Mouse (Mus musculus) ES-E14 (cell line): ENCODE data around the gene Lmod3. TPM values are rescaled to one million over a fixed set of nuclear protein-coding genes. Genes with fewer than 3 reads are reported as not detected.

Experiments used
- DNase-seq: peaks from one replicate; pipeline ENCODE4 v3.0.0-alpha.2; 2013; ENCODE audit warnings: low read depth, low spot score
- H3K27ac ChIP-seq: 2 replicates; pipeline ENCODE4 v1.5.1; 2012; ENCODE audit warnings: low read depth, mild to moderate bottlenecking, low read length, moderate library complexity, mixed read lengths; ENCODE audit not compliant: poor library complexity, insufficient read depth, severe bottlenecking
- H3K36me3 ChIP-seq: 2 replicates; pipeline ENCODE4 v1.6.1; 2012; ENCODE audit warnings: mild to moderate bottlenecking, low read length, moderate library complexity, mixed read lengths; ENCODE audit not compliant: control insufficient read depth, poor library complexity, insufficient read depth, severe bottlenecking
- H3K4me1 ChIP-seq, 2 experiments: fragments of 150-350 bp in 1 of 2; sonication (generic) in 1 of 2; 2 replicates each; pipeline ENCODE4 v1.6.1; 2012; ENCODE audit warnings: low read length in 2 of 2, mild to moderate bottlenecking in 1 of 2, mixed read lengths in 1 of 2; ENCODE audit not compliant: control insufficient read depth in 2 of 2, insufficient read depth in 2 of 2, poor library complexity in 1 of 2
- H3K4me3 ChIP-seq, 2 experiments: fragments of 150-350 bp in 1 of 2; sonication (generic) in 1 of 2; 2 replicates each; pipeline ENCODE4 v1.5.1; 2012; ENCODE audit warnings: low read length in 2 of 2, low read depth in 1 of 2, mild to moderate bottlenecking in 1 of 2, mixed read lengths in 1 of 2; ENCODE audit not compliant: insufficient read depth in 1 of 2, poor library complexity in 1 of 2, severe bottlenecking in 1 of 2
- H3K9ac ChIP-seq: 2 replicates; pipeline ENCODE4 v1.6.1; 2012; ENCODE audit warnings: low read depth, mild to moderate bottlenecking, low read length, mixed read lengths; ENCODE audit not compliant: poor library complexity, insufficient read depth, severe bottlenecking
- H3K9me3 ChIP-seq: fragments of 150-350 bp; sonication (generic); 2 replicates; pipeline ENCODE4 v1.6.1; 2012; ENCODE audit warnings: low read depth, mild to moderate bottlenecking, low read length; ENCODE audit not compliant: control insufficient read depth, insufficient read depth
- CHD2 ChIP-seq: IDR thresholded peaks from 2 replicates; pipeline ENCODE4 v1.6.1; 2014; ENCODE audit warnings: mild to moderate bottlenecking, low read depth, low read length, inconsistent platforms
- HCFC1 ChIP-seq: IDR thresholded peaks from 2 replicates; pipeline ENCODE4 v1.6.1; 2012; ENCODE audit warnings: low read length, inconsistent platforms, borderline replicate concordance; ENCODE audit not compliant: insufficient read depth
- MAFK ChIP-seq: IDR thresholded peaks from 2 replicates; pipeline ENCODE4 v1.6.1; 2014; ENCODE audit warnings: mild to moderate bottlenecking, low read depth, low read length, inconsistent platforms; ENCODE audit not compliant: insufficient read depth
- ZC3H11A ChIP-seq: IDR thresholded peaks from 2 replicates; pipeline ENCODE4 v1.6.1; 2012; ENCODE audit warnings: low read depth, mild to moderate bottlenecking, inconsistent platforms, low read length, borderline replicate concordance
- ZNF384 ChIP-seq: IDR thresholded peaks from 2 replicates; pipeline ENCODE4 v1.6.1; 2012; ENCODE audit warnings: low read depth, low read length, inconsistent platforms
- in situ Hi-C, 2 experiments: fragments of 600-800 bp; cut with MboI; formaldehyde crosslinking; loops; one replicate each; pipeline ENCODE4 v1.15.1; 2025; ENCODE audit warnings: low sequenced_read_pairs in 2 of 2, inconsistent platforms in 1 of 2; ENCODE audit not compliant: unreplicated experiment in 2 of 2
- total RNA-seq: library from RNA; depleted of rRNA; stranded (reverse); fragments of 300-350 nt; gene quantifications from 2 replicates; pipeline ENCODE4 v1.2.3, GENCODE M21; 2012

Gene Lmod3
- total RNA-seq, 1 experiment: 0.09 TPM

DNA sequence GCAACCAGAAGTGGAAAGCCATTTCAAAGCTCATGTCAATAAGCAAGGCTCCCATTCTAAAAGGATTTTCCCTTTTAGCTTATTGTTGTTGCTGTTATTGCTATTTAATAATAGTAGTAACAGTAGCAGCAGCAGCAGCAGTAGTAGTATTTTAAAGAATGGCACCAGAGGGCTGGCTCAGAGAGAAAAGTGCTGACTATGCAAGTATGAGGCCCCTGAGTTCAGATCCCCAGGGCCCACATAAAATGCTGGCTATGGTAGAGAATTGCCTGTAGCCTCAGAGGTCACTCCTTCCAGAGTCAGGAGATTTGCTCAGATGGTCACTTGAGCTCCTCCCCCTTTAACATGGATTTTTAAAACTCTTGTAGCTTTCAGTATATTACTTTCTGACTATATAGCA is 7.4 kb downstream of the Lmod3 start:
- in situ Hi-C loops: no loop called here

GRCm38 (mm10) chr6:97242522-97242921 is 10.0 kb downstream of the Lmod3 start:
- in situ Hi-C loops: no loop called here
- no peaks in the 10 kb centered on the region for H3K9me3 ChIP-seq
- H3K36me3 ChIP-seq: no peaks in the 10 kb centered on the region
- no peaks in the 10 kb centered on the region for H3K4me1 ChIP-seq
- no peak for TF ChIP-seq CHD2
- TF ChIP-seq HCFC1: no peak
- no peak for TF ChIP-seq ZC3H11A
- TF ChIP-seq ZNF384: no peak
- TF ChIP-seq MAFK: no peak
- no peak overlapping the region for H3K4me3 ChIP-seq
- no peak overlapping the region for H3K9ac ChIP-seq
- no peak overlapping the region for H3K27ac ChIP-seq
- no peak for DNase-seq

More for the DNA sequence above, 7.4 kb downstream of the Lmod3 start:
- Histone ChIP-seq H3K9me3 (no peaks in the 10 kb centered on the region), H3K9ac (no peak overlapping the region), H3K4me3 (no peak overlapping the region), H3K27ac (no peak overlapping the region), H3K4me1 (no peaks in the 10 kb centered on the region), H3K36me3 (no peaks in the 10 kb centered on the region)
- DNase-seq: no peak
- TF ChIP-seq CHD2: no peak
- TF ChIP-seq MAFK: peak; percentile 83

GRCm38 (mm10) chr6:97240092-97240491 is 12.5 kb downstream of the Lmod3 start:
- Histone ChIP-seq H3K36me3 (no peaks in the 10 kb centered on the region), H3K9ac (no peak overlapping the region), H3K4me1 (no peaks in the 10 kb centered on the region), H3K4me3 (no peak overlapping the region), H3K9me3 (no peaks in the 10 kb centered on the region), H3K27ac (no peak overlapping the region)
- in situ Hi-C loops: no loop called here
- TF ChIP-seq ZC3H11A (no peak), MAFK (no peak)
- DNase-seq: no peak

- DNase-seq: no peak
- Histone ChIP-seq H3K4me3 (no peak overlapping the region), H3K4me1 (no peaks in the 10 kb centered on the region), H3K36me3 (no peaks in the 10 kb centered on the region), H3K9me3 (no peaks in the 10 kb centered on the region), H3K9ac (no peak overlapping the region), H3K27ac (no peak overlapping the region)
- in situ Hi-C loops: no loop called here
- TF ChIP-seq CHD2: no peak
- TF ChIP-seq MAFK: no peak
- TF ChIP-seq ZC3H11A: peak; percentile 29; the same call in 1 of the 2 replicates
- no peak for TF ChIP-seq ZNF384
- TF ChIP-seq HCFC1: no peak
Measured at GRCm38 (mm10) chr6:97239360-97239759, 13.2 kb downstream of the Lmod3 start.

GRCm38 (mm10) chr6:97236088-97236487 is 16.5 kb downstream of the Lmod3 start:
- no peak overlapping the region for H3K4me3 ChIP-seq
- DNase-seq: no peak
- TF ChIP-seq ZNF384: no peak
- no peak for TF ChIP-seq ZC3H11A
- TF ChIP-seq MAFK: no peak
- no peak for TF ChIP-seq HCFC1
- no peak for TF ChIP-seq CHD2
- H3K27ac ChIP-seq: no peak overlapping the region
- no peaks in the 10 kb centered on the region for H3K4me1 ChIP-seq
- no peaks in the 10 kb centered on the region; the same call in 1 of the 2 replicates for H3K36me3 ChIP-seq
- no peak overlapping the region for H3K9ac ChIP-seq
- H3K9me3 ChIP-seq: no peaks in the 10 kb centered on the region
- in situ Hi-C loops: no loop called here
